Mouse (Mus musculus) heart, adult 18-20 months (tissue): ENCODE results near the gene Aldh3a1. TPM values are rescaled to one million over a fixed set of nuclear protein-coding genes. Genes with fewer than 3 reads are reported as not detected.
A peak's percentile ranks its signal among the peaks of the same experiment; 100 is the strongest.

Experiments
- DNase-seq, 2 experiments: peaks; one replicate each; pipeline ENCODE4 v3.0.0; 2021 to 2022; ENCODE audit warnings: mixed read lengths in 1 of 2
- total RNA-seq, 2 experiments: library from RNA; stranded (reverse); gene quantifications; 2 replicates each; pipeline ENCODE4 v1.2.3; 2021

Gene Aldh3a1
- total RNA-seq, 2 experiments from 2014 or later = 0.60 to 2.9 TPM

- no peak for DNase-seq
Measured at GRCm38 (mm10) chr11:61196616-61197353, 10.6 kb upstream of the Aldh3a1 start.

- DNase-seq = no peak
Measured at GRCm38 (mm10) chr11:61197935-61198334, 9.4 kb upstream of the Aldh3a1 start.

- DNase-seq = no peak
Measured at GRCm38 (mm10) chr11:61199620-61200362, 7.5 kb upstream of the Aldh3a1 start.

GRCm38 (mm10) chr11:61202186-61202585 is 5.2 kb upstream of the Aldh3a1 start:
- no peak for DNase-seq

- no peak for DNase-seq
Measured at GRCm38 (mm10) chr11:61202810-61203209, 4.5 kb upstream of the Aldh3a1 start.

GRCm38 (mm10) chr11:61205167-61205950 is 2.0 kb upstream of the Aldh3a1 start:
- peak; percentile 22 to 35 for DNase-seq

GRCm38 (mm10) chr11:61206136-61206535 is 1.2 kb upstream of the Aldh3a1 start:
- peak in 1 of 2 experiments; percentile 24 for DNase-seq

GRCm38 (mm10) chr11:61208316-61208715 is 979 bp downstream of the Aldh3a1 start:
- DNase-seq = peak; percentile 52 to 54

GRCm38 (mm10) chr11:61212102-61212501 is 4.8 kb downstream of the Aldh3a1 start:
- peak in 1 of 2 experiments; percentile 25 for DNase-seq

GRCm38 (mm10) chr11:61215936-61216335 is 8.6 kb downstream of the Aldh3a1 start:
- DNase-seq = no peak

GRCm38 (mm10) chr11:61220156-61220881 is 13.0 kb downstream of the Aldh3a1 start:
- DNase-seq = peak; percentile 27 to 36

- no peak for DNase-seq
Measured at GRCm38 (mm10) chr11:61222007-61222406, 14.7 kb downstream of the Aldh3a1 start.

- DNase-seq = peak; percentile 54 to 55
Measured at GRCm38 (mm10) chr11:61222971-61223745, 15.8 kb downstream of the Aldh3a1 start.

GRCm38 (mm10) chr11:61224234-61224744 is 17.0 kb downstream of the Aldh3a1 start:
- peak in 1 of 2 experiments; percentile 26 for DNase-seq

GRCm38 (mm10) chr11:61224907-61225306 is 17.6 kb downstream of the Aldh3a1 start:
- no peak for DNase-seq

GRCm38 (mm10) chr11:61225511-61225910 is 18.2 kb downstream of the Aldh3a1 start:
- no peak for DNase-seq

GRCm38 (mm10) chr11:61225941-61226412 is 18.6 kb downstream of the Aldh3a1 start:
- peak; percentile 76 to 78 for DNase-seq

- DNase-seq = no peak
Measured at GRCm38 (mm10) chr11:61227816-61228215, 20.5 kb downstream of the Aldh3a1 start.

GRCm38 (mm10) chr11:61228406-61228805 is 21.1 kb downstream of the Aldh3a1 start:
- no peak for DNase-seq

GRCm38 (mm10) chr11:61231329-61231728 is 24.0 kb downstream of the Aldh3a1 start:
- DNase-seq = peak; percentile 83 to 85

GRCm38 (mm10) chr11:61234174-61234573 is 26.8 kb downstream of the Aldh3a1 start:
- no peak for DNase-seq
